Mouse (Mus musculus) myocyte (in vitro differentiated cells): Measurements from ENCODE around the gene Tcfl5. TPM values are rescaled to one million over a fixed set of nuclear protein-coding genes. Genes with fewer than 3 reads are reported as not detected.

Experiments used
- H3K27me3 ChIP-seq: one replicate; pipeline ENCODE4 v1.6.1; 2011; ENCODE audit not compliant: control insufficient read depth, insufficient read depth, insufficient read length
- H3K36me3 ChIP-seq: one replicate; pipeline ENCODE4 v1.6.1; 2011; ENCODE audit not compliant: control insufficient read depth, insufficient read depth
- H3K4me2 ChIP-seq: one replicate; pipeline ENCODE4 v1.6.1; 2011; ENCODE audit warnings: low read depth, control low read depth
- H3K4me3 ChIP-seq: one replicate; pipeline ENCODE4 v1.5.1; 2011; ENCODE audit warnings: mild to moderate bottlenecking, control low read depth, moderate library complexity
- H3K79me2 ChIP-seq: one replicate; pipeline ENCODE4 v1.6.1; 2011; ENCODE audit not compliant: control insufficient read depth, insufficient read depth
- H3ac ChIP-seq: one replicate; pipeline ENCODE4 v1.6.1; 2011; ENCODE audit not compliant: control insufficient read depth, insufficient read length
- CEBPB ChIP-seq: IDR thresholded peaks from 2 replicates; pipeline ENCODE4 v1.6.1; 2011; ENCODE audit warnings: mild to moderate bottlenecking, moderate library complexity; ENCODE audit not compliant: poor library complexity, insufficient read depth, severe bottlenecking
- E2F4 ChIP-seq: IDR thresholded peaks from one replicate; pipeline ENCODE4 v1.6.1; 2011; ENCODE audit warnings: mild to moderate bottlenecking, control low read depth, moderate library complexity; ENCODE audit not compliant: insufficient read depth
- MAX ChIP-seq: IDR thresholded peaks from one replicate; pipeline ENCODE4 v1.6.1; 2011; ENCODE audit warnings: low read depth, mild to moderate bottlenecking, control low read depth
- MYOD1 ChIP-seq, 3 experiments: IDR thresholded peaks; one replicate each; pipeline ENCODE4 v1.6.1; 2011; ENCODE audit warnings: control low read depth in 2 of 3, low read depth in 2 of 3, mild to moderate bottlenecking in 2 of 3, moderate library complexity in 1 of 3; ENCODE audit not compliant: insufficient read length in 2 of 3, control insufficient read depth in 1 of 3
- MYOG ChIP-seq, 3 experiments: IDR thresholded peaks; one replicate each; pipeline ENCODE4 v1.6.1; 2011; ENCODE audit warnings: control low read depth in 2 of 3, low read depth in 2 of 3, mild to moderate bottlenecking in 2 of 3; ENCODE audit not compliant: insufficient read length in 2 of 3, control insufficient read depth in 1 of 3, insufficient read depth in 1 of 3
- POLR2A ChIP-seq: IDR thresholded peaks from one replicate; pipeline ENCODE4 v1.6.1; 2011; ENCODE audit warnings: low read depth, mild to moderate bottlenecking, control low read depth, moderate library complexity; ENCODE audit not compliant: insufficient read length
- POLR2AphosphoS2 ChIP-seq: IDR thresholded peaks from one replicate; pipeline ENCODE4 v1.6.1; 2011; ENCODE audit warnings: low read depth, control low read depth; ENCODE audit not compliant: insufficient read length
- REST ChIP-seq: IDR thresholded peaks from one replicate; pipeline ENCODE4 v1.6.1; 2011; ENCODE audit warnings: mild to moderate bottlenecking, control low read depth, moderate library complexity; ENCODE audit not compliant: insufficient read depth, insufficient read length
- SRF ChIP-seq: IDR thresholded peaks from one replicate; pipeline ENCODE4 v1.6.1; 2011; ENCODE audit warnings: low read depth; ENCODE audit not compliant: control insufficient read depth, insufficient read length
- TCF12 ChIP-seq: IDR thresholded peaks from one replicate; pipeline ENCODE4 v1.6.1; 2011; ENCODE audit warnings: mild to moderate bottlenecking, control low read depth; ENCODE audit not compliant: poor library complexity, insufficient read depth, severe bottlenecking
- TCF3 ChIP-seq: IDR thresholded peaks from one replicate; pipeline ENCODE4 v1.6.1; 2011; ENCODE audit warnings: low read depth, control low read depth; ENCODE audit not compliant: insufficient read length
- USF1 ChIP-seq: IDR thresholded peaks from one replicate; pipeline ENCODE4 v1.6.1; 2011; ENCODE audit warnings: low read depth, mild to moderate bottlenecking, control low read depth, moderate library complexity
- polyA plus RNA-seq: library from polyadenylated mRNA; unstranded; fragments of >200 nt; fragmentation: generic; extraction: Trizol; gene quantifications from one replicate; pipeline ENCODE4 v1.2.1, GENCODE M21; 2012; ENCODE audit warnings: missing spikeins

Gene Tcfl5
- polyA plus RNA-seq, 1 experiment, result not detected

GRCm38 (mm10) chr2:180589123-180589831, 53.2 kb downstream of the Tcfl5 start, which contains the start of gene Ogfr:
TSS of gene Ogfr (plus strand) at chr2:180589245.
- H3K27me3 ChIP-seq, result no peaks in the 10 kb centered on the region
- H3K4me3 ChIP-seq, result peak within 1 kb of the TSS; percentile 90
- peak within 1 kb of the TSS; percentile 96 for H3ac ChIP-seq
- peak within 1 kb of the TSS; percentile 87 for H3K4me2 ChIP-seq
- H3K79me2 ChIP-seq, result peaks cover 5% of the 10 kb centered on the region
- TF ChIP-seq MYOG (IDR thresholded peaks at IDR 0.05; ENCODE audit: control insufficient read depth in 1 of 3, insufficient read depth in 1 of 3, insufficient read length in 2 of 3, low read depth in 2 of 3) (no peak), POLR2A (peak; percentile 80), MYOD1 (IDR thresholded peaks at IDR 0.05; ENCODE audit: control insufficient read depth in 1 of 3, insufficient read length in 2 of 3, low read depth in 2 of 3) (peak in 1 of 3 experiments; percentile 5), TCF12 (no peak), POLR2AphosphoS2 (peak; percentile 67)
- peaks cover 19% of the 10 kb centered on the region for H3K36me3 ChIP-seq

GRCm38 (mm10) chr2:180588736-180589122, 53.8 kb downstream of the Tcfl5 start:
- Histone ChIP-seq H3K36me3 (peaks cover 17% of the 10 kb centered on the region), H3K27me3 (no peaks in the 10 kb centered on the region), H3K4me2 (peak overlapping the region; percentile 56), H3ac (peak overlapping the region; percentile 96), H3K79me2 (peaks cover 5% of the 10 kb centered on the region), H3K4me3 (peak overlapping the region; percentile 90)
- TF ChIP-seq MYOG (IDR thresholded peaks at IDR 0.05; ENCODE audit: control insufficient read depth in 1 of 3, insufficient read depth in 1 of 3, insufficient read length in 2 of 3, low read depth in 2 of 3), result no peak

GRCm38 (mm10) chr2:180583154-180583507, 59.4 kb downstream of the Tcfl5 start:
- peak overlapping the region; percentile 87 for H3ac ChIP-seq
- H3K4me2 ChIP-seq, result peak overlapping the region; percentile 98
- no peak for TF ChIP-seq POLR2AphosphoS2
- no peak for TF ChIP-seq TCF3
- no peak for TF ChIP-seq E2F4
- TF ChIP-seq TCF12, result no peak
- TF ChIP-seq REST, result no peak
- TF ChIP-seq USF1, result no peak
- TF ChIP-seq SRF, result no peak
- no peak for TF ChIP-seq POLR2A
- TF ChIP-seq MAX, result no peak
- TF ChIP-seq MYOD1 (IDR thresholded peaks at IDR 0.05; ENCODE audit: control insufficient read depth in 1 of 3, insufficient read length in 2 of 3, low read depth in 2 of 3), result no peak
- TF ChIP-seq CEBPB, result no peak
- no peak for TF ChIP-seq MYOG (IDR thresholded peaks at IDR 0.05; ENCODE audit: control insufficient read depth in 1 of 3, insufficient read depth in 1 of 3, insufficient read length in 2 of 3, low read depth in 2 of 3)
- H3K79me2 ChIP-seq, result peaks cover 9% of the 10 kb centered on the region
- H3K4me3 ChIP-seq, result peak overlapping the region; percentile 47
- H3K27me3 ChIP-seq, result no peaks in the 10 kb centered on the region
- no peaks in the 10 kb centered on the region for H3K36me3 ChIP-seq

- Histone ChIP-seq H3K36me3 (no peaks in the 10 kb centered on the region), H3K4me2 (peak overlapping the region; percentile 98), H3K79me2 (peaks cover 9% of the 10 kb centered on the region), H3K27me3 (no peaks in the 10 kb centered on the region), H3ac (peak overlapping the region; percentile 87), H3K4me3 (peak overlapping the region; percentile 47)
- TF ChIP-seq TCF12, result no peak
- TF ChIP-seq MYOD1 (IDR thresholded peaks at IDR 0.05; ENCODE audit: control insufficient read depth in 1 of 3, insufficient read length in 2 of 3, low read depth in 2 of 3), result peak in 1 of 3 experiments; percentile 21
- TF ChIP-seq POLR2AphosphoS2, result peak; percentile 80
- TF ChIP-seq SRF, result peak; percentile 21
- no peak for TF ChIP-seq TCF3
- peak; percentile 80 for TF ChIP-seq POLR2A
- no peak for TF ChIP-seq CEBPB
- TF ChIP-seq MYOG (IDR thresholded peaks at IDR 0.05; ENCODE audit: control insufficient read depth in 1 of 3, insufficient read depth in 1 of 3, insufficient read length in 2 of 3, low read depth in 2 of 3), result no peak
- TF ChIP-seq REST, result no peak
Measured at GRCm38 (mm10) chr2:180582481-180583153, 59.9 kb downstream of the Tcfl5 start.

- H3K27me3 ChIP-seq, result peaks cover under 1% of the 10 kb centered on the region
- H3K36me3 ChIP-seq, result no peaks in the 10 kb centered on the region
- peaks cover 9% of the 10 kb centered on the region for H3K79me2 ChIP-seq
- H3K4me2 ChIP-seq, result peak within 1 kb of the TSS; percentile 92
- H3ac ChIP-seq, result no peak within 1 kb of the TSS
- peak; percentile 53 for TF ChIP-seq MAX
- TF ChIP-seq CEBPB, result no peak
- peak; percentile 70 for TF ChIP-seq POLR2A
- no peak for TF ChIP-seq TCF3
- no peak for TF ChIP-seq MYOD1 (IDR thresholded peaks at IDR 0.05; ENCODE audit: control insufficient read depth in 1 of 3, insufficient read length in 2 of 3, low read depth in 2 of 3)
- TF ChIP-seq TCF12, result no peak
- TF ChIP-seq POLR2AphosphoS2, result peak; percentile 32
- H3K4me3 ChIP-seq, result peak within 1 kb of the TSS; percentile 47
Measured at GRCm38 (mm10) chr2:180581002-180581401, 61.5 kb downstream of the Tcfl5 start, which contains the start of gene Mrgbp. TSS of gene Mrgbp (plus strand) at chr2:180581304.
